Mouse (Mus musculus) bone marrow macrophage, adult 2 months (primary cell): ENCODE results near the gene Gm20388.

Experiments used
- CTCF ChIP-seq: IDR thresholded peaks from 2 replicates; pipeline ENCODE4 v1.5.1; 2012; ENCODE audit warnings: low read depth, mild to moderate bottlenecking, low read length, moderate library complexity
- POLR2A ChIP-seq: IDR thresholded peaks from 2 replicates; pipeline ENCODE4 v1.6.1; 2012; ENCODE audit warnings: mild to moderate bottlenecking, low read depth, low read length, borderline replicate concordance

DNA sequence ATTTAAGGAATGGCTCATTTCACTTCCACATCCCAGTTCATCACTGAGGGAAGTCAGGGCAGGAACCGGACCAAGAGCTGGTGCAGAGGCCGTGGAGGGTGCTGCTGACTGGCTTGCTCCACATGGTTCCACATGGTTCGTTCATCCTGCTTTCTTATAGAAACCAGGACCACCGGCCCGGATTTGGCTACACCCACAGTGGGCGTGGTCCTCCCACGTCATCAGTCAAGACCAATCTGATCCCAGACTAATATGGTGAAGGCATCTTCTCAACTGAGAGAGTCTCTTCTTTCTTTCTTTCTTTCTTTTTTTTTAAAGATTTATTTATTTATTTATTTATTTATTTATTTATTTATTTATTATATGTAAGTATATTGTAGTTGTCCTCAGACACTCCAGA is 2020.9 kb downstream of the Gm20388 start:
- TF ChIP-seq POLR2A = no peak
- no peak for TF ChIP-seq CTCF
